Mouse (Mus musculus) heart, embryonic 11.5 days (tissue): Measurements from ENCODE around the gene Fkbp8. TPM values are rescaled to one million over a fixed set of nuclear protein-coding genes. Genes with fewer than 3 reads are reported as not detected.

Experiments
- ATAC-seq: fragments of 200-750 bp; cut with Nextera tagmentation; replicated peaks from 2 replicates; pipeline ENCODE4 v1.8.0; 2017; ENCODE audit warnings: moderate library complexity; ENCODE audit not compliant: insufficient number of reproducible peaks, low FRiP score, low TSS enrichment
- H3K27ac ChIP-seq: fragments of 300-500 bp; sonication (generic); 2 replicates; pipeline ENCODE4 v1.5.1; 2014; ENCODE audit warnings: mild to moderate bottlenecking, low read depth, low read length
- H3K27me3 ChIP-seq: fragments of 300-500 bp; sonication (generic); 2 replicates; pipeline ENCODE4 v1.6.1; 2014; ENCODE audit warnings: mild to moderate bottlenecking, low read length, mixed read lengths; ENCODE audit not compliant: control insufficient read depth, insufficient read depth
- H3K36me3 ChIP-seq: fragments of 300-500 bp; sonication (generic); 2 replicates; pipeline ENCODE4 v1.6.1; 2014; ENCODE audit warnings: mild to moderate bottlenecking, low read length, moderate library complexity, mixed read lengths; ENCODE audit not compliant: control insufficient read depth, insufficient read depth
- H3K4me1 ChIP-seq: fragments of 300-500 bp; sonication (generic); 2 replicates; pipeline ENCODE4 v1.6.1; 2014; ENCODE audit warnings: low read length; ENCODE audit not compliant: control insufficient read depth, insufficient read depth
- H3K4me2 ChIP-seq: fragments of 300-500 bp; sonication (generic); 2 replicates; pipeline ENCODE4 v1.6.1; 2014; ENCODE audit warnings: mild to moderate bottlenecking, moderate library complexity
- H3K4me3 ChIP-seq: fragments of 300-500 bp; sonication (generic); 2 replicates; pipeline ENCODE4 v1.5.1; 2014; ENCODE audit warnings: low read depth, low read length
- H3K9ac ChIP-seq: fragments of 300-500 bp; sonication (generic); 2 replicates; pipeline ENCODE4 v1.6.1; 2014; ENCODE audit warnings: mild to moderate bottlenecking, low read depth, low read length, moderate library complexity
- H3K9me3 ChIP-seq: fragments of 300-500 bp; sonication (generic); replicated peaks from 2 replicates; pipeline ENCODE4 v1.6.1; 2016; ENCODE audit warnings: low read length; ENCODE audit not compliant: control insufficient read depth
- WGBS: fragments of 180-500 bp; shearing (Covaris S2); extraction: QIAGEN DNeasy Blood & Tissue Kit; methylation state at CpG from one replicate; pipeline ENCODE4 v1.1.7; 2014; ENCODE audit not compliant: insufficient replicate concordance; 5-methylcytosine and 5-hydroxymethylcytosine counted together
- polyA plus RNA-seq: library from polyadenylated mRNA; unstranded; fragments of >200 nt; fragmentation: Nextera tagmentation; extraction: Ambion mirVana; gene quantifications from 2 replicates; pipeline ENCODE4 v1.2.1, GENCODE M21; 2014

Fkbp8 gene
- polyA plus RNA-seq, 1 experiment from 2014 or later = 212 TPM

DNA sequence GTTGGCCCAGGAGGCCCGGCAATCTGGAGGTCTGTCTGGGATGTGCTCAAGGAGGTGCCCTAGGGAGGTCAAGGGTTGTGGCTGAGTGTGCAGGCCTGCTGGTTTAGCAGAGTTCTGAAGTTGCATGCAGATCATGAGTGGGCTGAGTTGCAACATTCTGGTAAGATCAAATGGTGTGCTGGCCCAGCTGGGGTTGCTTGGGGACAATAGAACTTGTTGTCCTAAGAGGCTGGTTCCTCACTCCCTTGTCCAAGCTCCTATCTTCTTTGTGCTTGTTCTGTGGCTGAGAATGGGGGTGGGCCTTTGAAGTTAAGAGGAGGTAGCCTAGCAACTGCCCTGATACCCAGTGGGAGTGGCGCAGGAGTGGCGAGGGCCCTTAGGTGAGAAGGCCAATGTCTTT lies 35.3 kb downstream of the Fkbp8 start:
- Histone ChIP-seq H3K4me2 (no peak overlapping the region), H3K27ac (no peak overlapping the region), H3K9me3 (no peaks in the 10 kb centered on the region), H3K4me1 (peaks cover 62% of the 10 kb centered on the region), H3K36me3 (no peaks in the 10 kb centered on the region), H3K4me3 (no peak overlapping the region), H3K27me3 (no peaks in the 10 kb centered on the region), H3K9ac (no peak overlapping the region)
- WGBS = 60% methylated on average over 3 of the region's 3 CpGs
- ATAC-seq = no peak

GRCm38 (mm10) chr8:70563763-70564387 lies 36.4 kb downstream of the Fkbp8 start:
- no peak overlapping the region for H3K4me2 ChIP-seq
- peaks cover 56% of the 10 kb centered on the region for H3K4me1 ChIP-seq
- no peaks in the 10 kb centered on the region for H3K36me3 ChIP-seq
- H3K4me3 ChIP-seq = no peak overlapping the region
- 88% methylated on average over 6 of the region's 6 CpGs for WGBS
- no peaks in the 10 kb centered on the region for H3K9me3 ChIP-seq
- H3K27ac ChIP-seq = no peak overlapping the region
- H3K9ac ChIP-seq = no peak overlapping the region
- no peaks in the 10 kb centered on the region for H3K27me3 ChIP-seq
- no peak for ATAC-seq

- Histone ChIP-seq H3K9ac (no peak overlapping the region), H3K4me3 (no peak overlapping the region), H3K4me1 (peaks cover 51% of the 10 kb centered on the region), H3K9me3 (no peaks in the 10 kb centered on the region), H3K4me2 (no peak overlapping the region), H3K36me3 (no peaks in the 10 kb centered on the region), H3K27ac (no peak overlapping the region), H3K27me3 (no peaks in the 10 kb centered on the region)
- no peak for ATAC-seq
- WGBS = 72% methylated on average over 3 of the region's 3 CpGs
Observed at GRCm38 (mm10) chr8:70564696-70565235, 37.2 kb downstream of the Fkbp8 start.

DNA sequence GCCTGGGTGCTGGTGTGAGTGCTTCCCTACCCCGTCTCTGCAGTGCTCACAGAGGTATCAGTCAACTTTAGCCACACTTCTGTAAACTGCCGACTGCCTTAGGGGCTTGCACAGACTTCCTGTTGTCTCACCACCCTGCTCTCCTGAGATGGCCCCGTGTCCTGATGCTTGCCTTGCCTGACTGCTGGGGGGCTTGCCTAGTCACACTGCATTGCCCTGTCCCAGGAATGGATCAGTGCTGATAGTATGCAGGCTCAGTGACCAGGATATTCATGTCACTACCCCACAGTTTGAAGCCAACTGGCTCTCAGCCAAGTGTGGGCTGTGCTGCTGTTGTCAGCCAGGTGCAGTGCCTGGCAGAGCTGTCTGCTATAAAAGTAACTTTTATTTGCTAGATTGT lies 38.0 kb downstream of the Fkbp8 start:
- ATAC-seq = no peak
- 26% methylated on average over 3 of the region's 3 CpGs for WGBS
- Histone ChIP-seq H3K4me1 (peaks cover 48% of the 10 kb centered on the region), H3K9ac (no peak overlapping the region), H3K4me2 (no peak overlapping the region), H3K9me3 (no peaks in the 10 kb centered on the region), H3K36me3 (no peaks in the 10 kb centered on the region), H3K27me3 (no peaks in the 10 kb centered on the region), H3K27ac (no peak overlapping the region), H3K4me3 (no peak overlapping the region)

- ATAC-seq = no peak
- H3K4me2 ChIP-seq = no peak overlapping the region
- 0 out of 2 replicates have a peak overlapping the region, but pooled peaks have one; percentile 19 for H3K9ac ChIP-seq
- H3K4me1 ChIP-seq = peaks cover 17% of the 10 kb centered on the region
- peak overlapping the region; percentile 55 for H3K27ac ChIP-seq
- H3K9me3 ChIP-seq = no peaks in the 10 kb centered on the region
- no peaks in the 10 kb centered on the region for H3K36me3 ChIP-seq
- H3K27me3 ChIP-seq = no peaks in the 10 kb centered on the region
- no peak overlapping the region for H3K4me3 ChIP-seq
Observed at GRCm38 (mm10) chr8:70570360-70570759, 42.8 kb downstream of the Fkbp8 start.

DNA sequence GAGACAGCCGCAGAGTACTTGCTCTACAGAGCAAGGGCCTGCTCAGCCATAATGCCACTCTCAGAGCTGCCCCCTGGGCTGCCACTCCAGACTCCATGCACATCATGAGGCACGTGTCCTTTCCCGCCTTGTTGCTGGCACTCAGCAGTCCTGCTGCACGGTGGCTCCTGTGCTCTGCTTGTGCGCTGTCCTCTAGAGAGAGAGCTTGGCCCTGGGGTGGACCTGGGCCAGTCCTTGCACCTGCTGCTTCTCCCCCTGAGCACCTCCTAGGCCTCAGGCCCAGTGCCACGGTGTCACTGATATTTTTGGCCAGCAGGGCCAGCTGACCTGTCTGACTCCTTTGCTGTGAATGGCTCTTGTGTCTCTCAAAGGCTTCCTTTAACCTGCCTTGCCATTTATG lies 43.5 kb downstream of the Fkbp8 start:
- Histone ChIP-seq H3K9ac (no peak overlapping the region), H3K27me3 (no peaks in the 10 kb centered on the region), H3K9me3 (no peaks in the 10 kb centered on the region), H3K27ac (peak overlapping the region; percentile 55), H3K36me3 (no peaks in the 10 kb centered on the region), H3K4me3 (no peak overlapping the region), H3K4me1 (peaks cover 10% of the 10 kb centered on the region), H3K4me2 (no peak overlapping the region)
- 63% methylated on average over 6 of the region's 6 CpGs for WGBS
- no peak for ATAC-seq

GRCm38 (mm10) chr8:70574302-70574701 lies 46.8 kb downstream of the Fkbp8 start:
- H3K27ac ChIP-seq = no peak overlapping the region
- no peaks in the 10 kb centered on the region for H3K27me3 ChIP-seq
- no peak overlapping the region for H3K4me2 ChIP-seq
- H3K4me1 ChIP-seq = peaks cover 10% of the 10 kb centered on the region
- H3K9ac ChIP-seq = no peak overlapping the region
- ATAC-seq = no peak
- H3K4me3 ChIP-seq = no peak overlapping the region
- H3K36me3 ChIP-seq = peaks cover 7% of the 10 kb centered on the region; the same call in 1 of the 2 replicates
- no peaks in the 10 kb centered on the region for H3K9me3 ChIP-seq

GRCm38 (mm10) chr8:70574915-70575314 lies 47.4 kb downstream of the Fkbp8 start:
- no peak for ATAC-seq
- H3K27ac ChIP-seq = no peak overlapping the region
- peaks cover 8% of the 10 kb centered on the region; the same call in 1 of the 2 replicates for H3K36me3 ChIP-seq

DNA sequence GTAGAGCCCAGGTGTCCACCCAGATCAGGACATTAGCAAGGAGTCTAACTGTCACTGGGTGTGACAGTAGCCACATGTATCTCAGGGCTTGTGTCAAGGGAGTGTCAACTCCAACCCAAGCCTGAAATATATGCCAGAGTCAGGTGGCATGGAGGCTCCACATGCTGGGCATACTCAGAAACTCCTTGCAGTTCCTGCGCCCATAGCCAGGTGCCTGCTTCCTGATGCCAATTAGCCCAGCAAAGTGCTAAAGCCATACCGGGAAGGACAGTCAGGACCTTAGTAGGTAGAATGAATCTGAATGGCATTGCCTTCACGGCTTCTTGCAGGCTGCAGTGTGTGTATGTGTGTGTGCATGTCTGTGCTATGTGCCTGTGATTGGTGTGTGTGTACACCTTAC lies 49.7 kb downstream of the Fkbp8 start:
- Histone ChIP-seq H3K4me3 (no peak overlapping the region), H3K27me3 (no peaks in the 10 kb centered on the region), H3K9me3 (no peaks in the 10 kb centered on the region), H3K27ac (no peak overlapping the region), H3K4me2 (no peak overlapping the region), H3K4me1 (no peaks in the 10 kb centered on the region), H3K36me3 (peaks cover 19% of the 10 kb centered on the region), H3K9ac (no peak overlapping the region)
- 84% methylated on average over 3 of the region's 3 CpGs for WGBS
- ATAC-seq = no peak

More at GRCm38 (mm10) chr8:70574915-70575314, 47.4 kb downstream of the Fkbp8 start:
- Histone ChIP-seq H3K27me3 (no peaks in the 10 kb centered on the region), H3K9me3 (no peaks in the 10 kb centered on the region), H3K4me1 (peaks cover 10% of the 10 kb centered on the region), H3K4me2 (no peak overlapping the region), H3K9ac (no peak overlapping the region), H3K4me3 (no peak overlapping the region)
- whole genome bisulfite sequencing = 62% methylated on average over 4 of the region's 4 CpGs
